Mouse (Mus musculus) skeletal muscle tissue, adult 2 months (tissue): ENCODE results near the gene Defb26.

Experiments used
- DNase-seq: peaks from one replicate; pipeline ENCODE4 v3.0.0-alpha.2; 2012; ENCODE audit warnings: low read depth, low spot score

Gene Defb26

DNA sequence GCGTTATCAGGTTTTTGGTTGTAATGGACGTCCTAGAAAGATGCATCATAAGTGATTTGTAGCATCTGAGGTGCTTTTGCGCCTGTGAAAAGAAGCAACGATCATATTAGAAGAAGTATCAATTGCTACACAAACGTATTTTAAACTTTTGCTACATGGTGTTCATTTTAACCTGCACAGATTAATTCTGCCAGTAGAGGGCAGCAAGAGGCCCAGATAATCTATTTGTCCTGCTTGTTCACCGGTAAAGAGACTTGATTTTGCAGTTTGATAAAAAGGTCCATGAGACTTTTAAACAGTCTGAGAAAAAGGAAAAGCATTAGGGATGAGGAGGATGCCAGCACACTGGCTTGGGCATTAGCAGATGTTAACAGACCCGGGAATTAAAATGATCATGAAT lies 40.5 kb downstream of the Defb26 start:
- DNase-seq: peak; percentile 2

- no peak for DNase-seq
Measured at GRCm38 (mm10) chr2:152464570-152465150, 46.8 kb downstream of the Defb26 start, which contains the start of gene Defb23. Gene Defb23, minus strand, starts transcription at chr2:152464620.

DNA sequence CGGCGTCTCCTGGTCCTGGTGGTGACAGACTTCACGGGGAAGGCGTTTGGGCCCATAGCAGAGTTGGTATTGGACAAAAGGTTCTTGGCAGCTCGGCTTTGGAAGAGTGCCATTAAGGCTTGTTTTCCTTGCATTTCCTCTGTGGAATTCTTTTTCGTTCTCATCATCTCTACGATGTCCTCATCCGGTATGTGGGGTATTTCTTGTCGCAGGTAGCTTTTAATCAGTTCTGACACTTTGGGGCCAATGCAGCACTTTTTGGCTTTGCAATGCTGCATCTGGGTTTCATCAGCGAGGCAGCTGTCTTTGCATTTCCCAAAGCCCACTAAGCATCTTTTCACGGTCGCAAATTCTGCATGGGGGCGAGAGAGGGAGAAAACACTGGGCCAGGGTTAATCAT lies 52.3 kb downstream of the Defb26 start:
- DNase-seq: no peak
